ENCODE assay signal across 15 mouse cellular contexts in the genomic region with DNA sequence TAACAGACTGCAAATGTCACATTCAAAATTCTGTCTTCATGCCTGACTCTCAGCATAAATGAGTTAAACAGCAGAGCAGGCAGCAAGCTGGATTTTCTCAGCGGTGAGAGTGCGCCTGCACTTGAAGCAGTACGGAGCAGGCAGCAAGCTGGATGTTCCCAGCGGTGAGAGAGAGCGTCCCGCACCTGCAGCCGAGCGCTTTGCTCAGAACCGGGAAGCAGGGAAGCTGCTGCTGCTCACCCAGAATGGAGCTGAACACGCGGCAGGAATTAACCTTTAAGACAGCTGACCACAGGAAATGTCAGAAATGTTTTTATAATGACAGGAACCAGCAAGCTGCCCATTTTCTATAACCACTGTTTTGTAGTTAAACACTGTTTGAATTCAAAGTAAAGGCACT.
"Had no signal": no experiment of that assay in that cellular context is flagged by ENCODE, and none has a peak within 500 bp of the region (broad histone marks: within the 10 kb centered on the region; RNA-seq: fewer than 3 reads in every experiment).

No protein-coding gene starts in this region.

- ATAC-seq: midbrain, embryonic 16.5 days had no signal

- H3K4me2 ChIP-seq: liver, embryonic 11.5 days; liver, embryonic 15.5 days; lung, embryonic 14.5 days; midbrain, embryonic 11.5 days; stomach, embryonic 15.5 days had no signal

- H3K4me3 ChIP-seq: left cerebral cortex, adult 2 months; limb, embryonic 10.5 days; liver, embryonic 15.5 days; megakaryocyte, embryonic 14.5 days; stomach, embryonic 15.5 days had no signal

- H3K27ac ChIP-seq: left cerebral cortex, adult 2 months; limb, embryonic 10.5 days; liver, embryonic 15.5 days; macrophage; stomach, embryonic 15.5 days had no signal

- H3K9ac ChIP-seq: liver, embryonic 15.5 days; lung, embryonic 14.5 days; stomach, embryonic 15.5 days had no signal

- DNase-seq: kidney, postnatal 25 days; lung, embryonic 14.5 days; lung, postnatal 10 days; right cerebral cortex, postnatal 14 days; thymus, adult 2 months; thymus, postnatal 36 days had no signal

- H3K27me3 ChIP-seq: liver, embryonic 15.5 days; megakaryocyte, embryonic 14.5 days; stomach, embryonic 15.5 days had no signal

- H3K9me3 ChIP-seq: limb, embryonic 10.5 days; liver, embryonic 15.5 days; megakaryocyte, embryonic 14.5 days; stomach, embryonic 15.5 days had no signal
